Mouse (Mus musculus) layer of hippocampus, adult 11-12 months (tissue): Measurements from ENCODE around the gene Nudt9.
"Not testable (repeated sequence)": the region's sequence is repeated elsewhere in the genome, so short reads cannot be mapped to it uniquely, and the experiment has no call there.

ENCODE experiments used
- DNase-seq: peaks from one replicate; pipeline ENCODE4 v3.0.0; 2022; ENCODE audit warnings: low spot score

Gene Nudt9

DNA sequence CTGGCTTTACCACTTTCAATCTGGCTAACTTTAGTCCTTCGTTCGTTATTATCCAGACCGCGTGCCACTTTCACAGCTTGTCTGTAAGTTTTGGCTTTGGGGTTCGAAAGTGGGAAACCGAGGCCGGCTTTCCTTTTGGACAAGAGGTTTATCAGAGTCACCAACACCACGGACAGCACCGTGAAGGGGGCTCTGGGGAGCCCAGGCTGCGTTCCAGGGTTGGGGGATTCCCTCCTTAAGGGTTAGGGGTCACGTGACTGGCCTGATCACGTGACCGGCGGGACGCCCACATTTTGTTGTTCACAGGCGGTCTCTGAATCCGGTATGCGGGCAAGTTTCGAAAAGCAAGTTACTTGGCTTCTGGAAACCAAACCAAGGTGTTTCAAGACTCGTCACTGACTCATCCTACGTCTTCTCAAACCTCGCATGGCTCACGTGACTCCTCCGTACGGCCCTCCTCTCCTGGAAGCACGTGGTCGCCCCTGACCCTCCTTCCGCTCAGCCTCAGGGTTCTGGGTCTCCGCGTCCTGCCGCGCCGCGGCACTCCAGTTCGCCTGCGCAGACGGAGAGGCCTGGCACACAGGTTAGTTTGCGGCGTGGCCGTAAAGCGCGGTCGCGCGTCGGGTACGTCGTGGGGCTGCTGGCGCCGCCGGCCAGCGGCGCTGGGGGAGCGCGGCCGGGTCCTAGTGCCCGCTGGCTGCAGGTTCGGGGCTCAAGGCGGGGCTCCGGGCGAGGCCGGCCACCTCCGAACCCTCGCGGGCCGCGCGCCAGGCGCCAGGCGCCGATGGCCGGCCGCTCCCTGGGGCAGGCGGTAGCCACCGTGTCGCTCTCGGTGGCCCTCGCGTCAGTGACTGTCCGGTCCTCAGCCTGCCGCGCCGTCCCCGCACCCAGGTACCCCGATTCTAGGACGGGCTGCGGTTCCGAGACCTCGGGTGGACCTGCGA is at the start of gene Nudt9:
TSS of gene Nudt9 (plus strand) at position 51 of the 944 bp plus-strand sequence.
- DNase-seq: peak; percentile 98

DNA sequence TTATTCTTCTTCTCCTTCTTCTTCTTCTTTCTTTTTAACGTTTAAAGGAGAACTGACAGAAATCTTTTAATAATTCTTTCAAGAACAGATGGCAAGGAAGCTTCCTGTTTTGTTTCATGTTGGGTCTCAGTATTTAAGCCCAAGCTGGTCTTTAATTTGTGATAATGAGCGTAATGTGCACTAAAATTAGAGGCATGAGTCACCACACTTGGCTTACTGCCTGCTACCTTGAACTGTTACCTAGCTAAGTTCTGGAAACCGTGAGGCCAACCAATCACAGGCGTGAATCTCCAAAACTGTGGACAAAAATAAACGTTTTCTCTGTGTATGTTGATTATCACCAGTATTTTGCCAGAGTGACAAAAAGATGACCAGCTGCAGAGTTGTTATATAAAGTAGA is 47.4 kb upstream of the Nudt9 start:
- DNase-seq: peak; percentile 26

DNA sequence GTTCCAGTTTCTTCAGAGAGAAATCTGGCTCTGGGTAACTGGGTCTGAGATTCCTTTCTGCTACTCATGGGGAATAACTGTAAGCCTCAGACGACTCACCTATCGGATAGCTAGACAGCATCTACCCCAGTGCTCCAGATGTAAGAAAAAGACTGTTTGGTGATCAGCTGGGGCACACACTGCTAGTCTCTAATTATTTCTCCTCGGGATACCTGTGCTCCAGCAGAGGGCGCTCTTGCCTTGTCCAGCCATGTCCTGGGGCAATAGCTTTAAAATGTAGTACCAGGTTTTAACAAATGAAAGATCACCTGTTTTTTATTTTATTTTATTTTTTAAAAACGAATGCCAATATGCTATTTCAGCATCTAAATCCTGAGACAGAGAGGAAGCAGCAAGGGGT is 46.4 kb upstream of the Nudt9 start:
- peak; percentile 83 for DNase-seq

DNA sequence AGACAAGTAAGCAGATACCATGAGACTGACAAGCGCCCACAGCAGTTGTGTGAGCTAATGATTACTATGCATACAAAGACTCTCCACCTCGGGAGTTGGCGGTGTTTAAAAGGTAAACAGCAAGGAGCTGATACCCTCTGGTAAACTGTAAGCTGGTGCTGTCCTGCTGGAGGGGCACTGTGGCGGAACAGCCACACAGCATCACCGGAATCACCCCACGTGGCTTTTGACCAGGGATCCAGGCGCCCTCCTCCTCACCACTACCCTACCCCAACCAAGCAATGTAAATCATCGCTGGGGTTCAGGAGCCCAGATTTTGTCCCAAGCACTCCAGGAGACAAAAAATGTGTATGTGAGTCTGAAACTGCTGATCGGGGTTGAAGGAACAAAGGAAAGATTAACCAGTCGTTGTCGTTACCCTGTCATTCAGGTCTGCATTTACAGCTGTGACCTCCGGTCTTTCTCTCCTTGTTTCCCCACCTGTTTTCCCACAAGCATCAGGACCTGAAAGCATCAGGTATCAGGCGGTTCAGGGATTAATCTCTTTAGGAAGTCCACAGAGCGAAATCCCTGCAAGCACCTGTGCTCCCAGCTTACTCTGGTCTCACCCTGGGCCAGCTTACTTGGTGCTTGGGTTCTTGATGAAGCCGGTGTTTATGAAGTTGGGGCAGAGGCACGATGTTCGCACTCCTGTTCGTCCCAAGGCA is 43.4 kb upstream of the Nudt9 start:
- no peak for DNase-seq

DNA sequence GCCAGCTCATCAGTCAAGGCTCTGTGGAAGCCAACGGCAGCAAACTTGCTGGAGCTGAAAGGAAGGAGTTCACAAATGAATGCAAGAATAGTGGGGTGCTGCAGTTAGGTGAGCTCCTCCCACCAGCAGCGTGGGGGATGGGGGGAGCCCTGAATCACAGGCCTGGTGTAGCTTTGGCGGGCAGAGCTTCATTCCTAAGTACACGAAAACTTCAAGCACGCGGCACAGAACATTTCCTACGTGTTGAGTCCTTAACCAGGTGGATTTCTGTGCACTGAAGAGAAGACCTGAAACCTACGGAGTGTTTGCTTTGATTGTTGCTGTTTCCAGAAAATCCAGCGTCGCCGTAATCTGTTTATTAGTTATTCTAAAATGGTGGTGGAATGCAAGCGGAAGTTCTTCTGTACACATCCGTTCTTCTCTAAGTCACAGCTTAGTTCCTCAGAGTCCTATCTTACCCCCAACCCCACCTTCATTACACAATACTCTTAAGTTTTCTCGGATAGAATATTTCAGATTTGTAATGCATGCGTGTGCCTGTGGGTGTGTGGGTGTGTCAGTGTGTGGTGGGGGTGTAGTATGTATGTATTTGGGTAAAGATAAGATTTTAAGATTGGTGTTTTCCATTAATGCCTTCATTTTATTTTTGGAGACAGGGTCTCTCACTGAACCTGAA is 42.7 kb upstream of the Nudt9 start:
- DNase-seq: no peak

DNA sequence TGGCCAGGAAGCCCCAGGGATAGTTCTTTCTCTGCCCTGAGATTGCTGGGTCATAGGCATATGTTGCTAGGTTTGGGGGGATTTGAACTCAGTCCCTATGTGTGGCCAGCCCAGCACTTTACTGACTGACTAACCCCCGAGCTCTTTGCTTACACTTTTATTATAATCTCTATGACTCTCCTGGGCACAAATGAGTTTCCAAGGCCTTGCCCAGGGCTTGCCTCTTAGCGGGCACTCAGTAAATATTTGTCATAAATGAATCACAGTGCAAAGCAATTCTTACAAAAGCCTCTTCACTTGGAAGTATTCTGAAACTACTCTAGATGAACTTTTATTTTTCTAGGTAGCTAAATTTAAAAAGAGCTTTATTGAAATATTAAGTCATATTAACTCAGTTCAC is 42.2 kb upstream of the Nudt9 start:
- DNase-seq: no peak

DNA sequence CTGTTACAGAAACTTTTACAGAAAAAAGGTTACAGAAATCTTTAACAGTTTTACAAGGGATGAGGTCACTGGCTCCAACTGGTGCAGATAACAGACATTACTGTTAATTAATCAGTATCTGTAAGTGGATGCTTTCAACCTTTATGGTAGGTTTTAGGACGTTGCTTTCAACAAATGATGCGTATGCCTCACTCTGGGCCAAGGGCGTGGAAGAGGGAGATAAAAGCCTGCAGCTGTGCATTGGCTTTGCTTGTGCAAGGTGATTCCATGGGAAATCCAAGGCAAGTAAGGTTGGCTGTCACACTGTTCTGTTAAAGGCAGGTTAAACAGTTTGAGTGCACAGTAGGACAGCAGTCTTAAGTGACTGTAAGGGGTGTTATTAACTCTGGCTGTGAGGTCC is 39.3 kb upstream of the Nudt9 start:
- DNase-seq: no peak

DNA sequence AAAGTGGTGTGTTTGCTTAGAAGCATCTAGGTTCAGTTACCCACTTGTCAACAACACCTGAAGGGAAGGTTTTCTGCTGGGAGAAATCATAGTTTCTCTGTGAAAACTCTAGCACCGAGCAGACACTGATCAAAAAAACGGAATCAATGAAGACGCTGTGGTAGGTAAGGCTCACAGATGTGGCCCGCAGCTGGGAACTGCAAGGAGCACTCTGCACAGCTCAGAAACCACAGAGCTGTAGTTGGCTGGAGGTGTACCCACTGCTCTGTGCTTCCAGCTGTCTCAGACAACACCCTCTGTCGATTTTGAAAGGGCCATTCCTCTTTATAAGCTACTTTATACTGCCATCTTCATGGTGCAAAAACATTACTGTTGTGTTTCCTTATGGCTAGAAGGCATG is 38.3 kb upstream of the Nudt9 start:
- no peak for DNase-seq

DNA sequence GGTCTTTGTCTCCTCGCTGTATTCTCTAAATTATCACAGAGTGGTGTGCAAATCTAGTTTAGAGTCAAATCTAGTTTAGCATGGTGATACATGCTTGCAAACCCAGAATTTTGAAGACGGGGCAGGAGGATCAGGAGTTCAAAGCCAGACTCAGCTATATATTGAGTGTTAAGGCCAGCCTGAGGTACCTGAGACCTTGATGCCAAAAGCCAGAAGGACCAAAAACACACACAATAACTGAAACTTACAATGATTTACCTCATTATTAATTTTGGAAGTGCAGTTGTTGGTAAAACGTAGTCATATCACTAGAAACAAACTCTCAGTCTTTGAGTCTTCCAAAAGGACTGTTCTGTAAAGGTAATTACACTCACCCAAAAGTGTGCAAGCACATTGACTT is 36.7 kb upstream of the Nudt9 start:
- DNase-seq: no peak

DNA sequence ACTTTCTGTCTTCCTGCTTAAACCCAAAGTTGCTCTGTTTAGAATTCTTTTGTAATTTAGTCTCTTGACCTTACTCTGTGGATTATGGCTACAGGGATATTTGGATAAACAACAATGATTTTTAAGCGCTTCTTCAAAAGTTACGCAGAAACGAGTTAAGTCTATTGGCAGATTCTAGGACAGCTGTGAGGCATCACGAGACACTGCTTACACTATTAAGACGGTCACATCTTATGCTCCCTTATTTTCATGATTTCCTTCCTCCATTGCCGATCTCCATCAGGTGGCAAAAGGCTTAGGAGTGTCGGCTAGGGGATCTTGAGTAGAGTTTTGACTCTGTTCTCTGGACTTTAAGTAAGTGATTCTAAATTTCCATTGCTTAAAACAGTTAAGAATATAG is 35.8 kb upstream of the Nudt9 start:
- no peak for DNase-seq

DNA sequence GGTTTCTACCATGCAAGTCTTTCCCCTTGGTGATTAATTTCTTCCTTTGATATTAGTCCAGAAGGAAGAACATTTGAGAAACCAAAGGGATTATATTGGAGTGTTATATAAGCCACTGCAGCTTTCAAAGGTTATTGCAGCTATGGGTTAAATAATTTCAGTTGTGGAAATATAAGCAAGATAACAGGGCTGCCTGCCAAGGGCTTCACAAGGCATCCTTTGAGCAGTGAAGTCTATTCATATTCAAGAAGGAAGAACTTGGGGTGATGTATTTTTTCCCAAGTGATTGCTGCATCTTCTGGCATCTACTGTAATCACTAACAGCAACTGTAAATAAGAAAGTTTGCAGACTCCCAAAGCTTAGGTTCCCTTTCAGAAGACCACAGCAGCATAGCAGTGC is 34.7 kb upstream of the Nudt9 start:
- DNase-seq: no peak

DNA sequence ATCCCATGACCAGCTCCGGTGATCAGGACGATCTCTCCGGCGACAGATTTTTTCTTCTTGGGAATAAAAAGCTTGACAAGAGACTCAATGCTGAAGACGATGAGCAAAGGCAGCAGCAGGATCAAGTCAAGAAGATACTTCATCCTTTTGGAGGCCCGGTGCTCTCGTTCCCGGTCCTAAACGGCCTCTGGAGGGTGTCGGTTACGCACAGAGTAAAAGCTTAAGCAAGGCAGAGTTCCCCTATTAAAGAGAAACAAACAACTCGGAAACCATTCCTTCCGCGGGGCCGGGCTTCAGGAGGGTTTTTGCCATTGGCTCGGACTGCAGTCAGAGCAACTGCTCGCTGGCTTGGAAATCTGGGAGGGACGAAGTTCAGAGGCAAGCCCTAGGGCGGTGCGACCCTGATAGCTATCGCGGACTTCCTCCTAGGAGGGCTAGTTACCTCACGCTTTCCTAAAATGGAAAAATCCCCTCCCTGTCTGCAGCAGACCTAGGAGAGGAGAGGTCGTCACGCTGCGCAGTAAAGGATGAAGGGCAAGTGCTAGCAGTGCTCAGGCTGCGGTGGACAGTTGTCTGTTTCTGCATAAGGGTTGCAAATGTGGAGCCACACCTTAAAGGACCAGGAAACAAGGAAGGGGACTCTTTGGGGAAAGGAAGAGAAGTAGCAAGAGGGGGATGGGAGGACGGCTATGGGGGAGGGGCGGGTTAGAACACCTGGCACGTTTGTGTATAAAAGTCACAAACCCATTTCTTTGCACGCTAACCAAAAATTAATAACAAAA is 24.3 kb upstream of the Nudt9 start, which contains the start of gene Hsd17b11:
TSS of gene Hsd17b11 (minus strand) at position 323 of the 782 bp plus-strand sequence.
- peak; percentile 77 for DNase-seq

DNA sequence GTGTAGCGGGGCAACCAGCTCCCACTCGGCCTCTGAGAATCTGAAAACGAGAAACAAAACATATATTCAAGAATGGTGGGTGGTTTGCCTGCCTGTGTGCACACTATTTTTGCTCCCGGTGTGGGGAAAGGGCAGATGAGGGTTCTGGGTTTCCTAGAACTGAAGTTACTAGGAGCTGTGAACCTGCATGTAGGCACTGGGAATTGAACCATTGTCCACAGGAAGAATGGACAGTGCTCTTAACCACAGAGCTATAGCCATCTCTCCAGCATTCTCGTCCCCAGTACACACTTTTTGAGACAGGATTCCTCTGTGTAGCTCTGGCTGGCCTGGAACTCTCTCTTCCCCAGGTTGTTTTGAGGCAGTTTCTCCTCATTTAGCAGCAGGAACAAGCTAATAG is 23.5 kb upstream of the Nudt9 start:
- no peak for DNase-seq

DNA sequence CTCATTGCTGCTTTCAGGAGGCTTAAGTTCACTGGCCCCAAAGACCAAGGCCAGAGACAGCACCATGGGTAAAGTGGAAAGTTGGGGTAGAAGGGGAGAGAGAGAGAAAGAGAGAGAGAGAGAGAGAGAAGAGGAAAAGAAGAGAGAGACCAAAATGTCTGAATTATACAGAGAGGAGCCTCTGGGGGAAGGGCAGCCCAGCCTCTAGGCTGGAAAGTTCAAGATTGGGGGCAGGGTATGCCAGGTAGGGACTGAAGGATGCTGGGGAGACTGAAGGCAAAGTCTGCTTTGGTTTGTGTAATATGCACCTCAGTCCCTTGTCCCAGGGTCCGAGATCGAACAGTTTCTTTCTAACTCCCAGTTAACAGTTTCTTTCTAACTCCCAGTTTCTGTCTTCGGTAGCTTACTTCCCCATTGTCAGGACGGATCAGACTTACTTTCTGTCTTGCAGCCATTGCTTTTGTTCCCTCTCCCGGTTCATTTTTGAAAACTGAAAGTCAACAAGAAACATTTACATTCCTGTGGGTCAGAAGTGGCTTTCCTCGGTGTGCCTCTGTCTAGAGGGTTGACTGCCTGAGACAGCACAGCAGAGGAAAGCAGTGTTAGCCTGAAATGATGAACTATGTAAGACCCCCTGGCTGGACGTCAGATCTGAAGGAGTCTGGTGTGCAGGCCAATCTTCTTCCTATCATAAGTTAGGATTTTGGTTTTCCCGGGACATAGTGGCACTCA is 22.7 kb upstream of the Nudt9 start:
- DNase-seq: no peak

DNA sequence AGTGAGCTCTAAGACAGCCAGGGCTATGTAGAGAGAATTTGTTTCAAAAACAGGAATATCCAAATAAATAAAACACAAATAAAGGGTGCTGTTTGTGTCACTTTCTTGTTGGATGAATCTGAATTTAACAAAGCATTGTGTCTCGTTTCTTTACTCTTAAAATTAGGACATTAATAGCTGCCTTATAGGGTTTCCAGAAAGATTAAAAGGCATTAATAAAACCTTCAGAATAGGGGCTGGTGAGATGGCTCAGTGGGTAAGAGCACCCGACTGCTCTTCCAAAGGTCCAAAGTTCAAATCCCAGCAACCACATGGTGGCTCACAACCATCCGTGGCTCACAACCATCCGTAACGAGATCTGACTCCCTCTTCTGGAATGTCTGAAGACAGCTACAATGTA is 21.9 kb upstream of the Nudt9 start:
- not testable (repeated sequence) for DNase-seq

DNA sequence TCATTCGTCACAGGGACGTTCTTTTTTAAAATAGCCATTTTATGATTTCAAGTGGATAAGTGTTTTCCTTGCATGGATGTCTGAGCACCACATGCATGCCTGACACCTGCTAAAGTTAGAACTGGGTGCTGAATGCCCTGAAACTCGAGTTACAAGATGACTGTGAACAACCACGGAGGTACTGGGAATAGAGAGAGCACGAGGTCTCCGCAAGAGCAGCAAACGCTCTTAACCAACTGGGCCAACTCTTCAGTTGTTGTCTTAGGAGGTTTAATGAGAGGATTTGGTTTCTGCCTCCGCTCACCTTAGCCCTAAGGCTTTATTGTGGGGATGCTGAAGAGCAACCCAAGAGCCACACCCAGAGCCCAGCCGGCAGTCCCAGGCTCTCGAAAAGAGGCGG is 21.3 kb upstream of the Nudt9 start:
- no peak for DNase-seq

DNA sequence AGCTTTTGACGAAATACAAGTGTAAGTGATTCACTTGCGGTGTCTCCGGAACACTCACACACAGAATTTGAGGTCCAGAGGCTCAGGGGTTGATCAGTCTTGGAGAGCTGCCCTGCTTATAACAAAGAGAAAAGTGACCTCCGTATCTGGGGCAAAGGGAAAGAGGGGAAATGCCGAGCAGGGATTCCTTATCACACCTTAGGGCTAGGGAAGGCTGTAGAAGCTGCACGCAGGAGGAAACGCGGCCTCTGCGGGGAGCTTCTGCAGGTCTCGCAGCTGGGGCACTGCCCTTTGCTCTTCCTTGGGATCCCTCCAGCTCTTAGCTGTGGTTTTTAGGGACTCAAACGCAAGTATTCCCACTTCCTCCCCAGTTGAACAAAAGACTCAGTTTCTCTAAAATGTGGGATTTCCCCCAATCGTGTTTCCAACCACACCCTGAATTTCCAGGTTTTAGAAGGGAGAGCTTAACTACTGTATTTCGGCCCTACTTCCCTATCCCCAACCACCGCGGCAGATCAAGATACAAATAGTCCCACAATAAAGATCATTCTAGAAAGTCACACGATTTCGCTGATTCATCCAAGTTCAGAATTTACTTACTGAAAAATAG is 20.8 kb upstream of the Nudt9 start:
- DNase-seq: no peak

DNA sequence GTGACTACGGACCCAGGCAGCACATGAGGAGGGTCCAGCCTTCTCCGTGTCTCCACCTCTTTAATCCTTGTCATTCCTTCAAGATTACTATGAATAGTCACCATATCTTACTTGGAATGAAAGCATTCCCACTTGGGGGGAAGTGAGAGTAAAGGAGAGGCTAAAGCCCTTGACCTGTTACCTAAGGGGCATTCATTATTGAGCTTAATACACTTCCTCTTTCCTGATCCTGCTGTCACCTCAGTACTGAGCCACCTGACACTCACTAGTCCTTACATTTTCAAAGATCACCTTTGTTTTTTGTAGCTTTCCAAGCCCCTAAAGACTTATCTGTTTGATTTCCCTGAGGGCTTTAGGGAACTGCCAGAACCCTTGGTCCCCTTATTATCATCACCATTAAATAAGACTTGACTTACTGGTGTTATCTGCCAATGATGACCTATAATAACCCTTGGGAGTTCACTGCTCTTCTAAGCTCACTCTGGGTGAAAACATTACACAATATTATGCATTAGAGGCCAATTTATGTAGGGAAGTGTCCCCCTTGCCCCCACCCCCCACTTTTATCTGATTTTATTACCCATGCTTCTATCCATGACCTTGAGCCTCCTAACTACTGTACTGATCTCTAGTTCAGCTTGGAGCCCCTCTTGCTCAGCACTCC is 13.5 kb upstream of the Nudt9 start:
- DNase-seq: no peak

DNA sequence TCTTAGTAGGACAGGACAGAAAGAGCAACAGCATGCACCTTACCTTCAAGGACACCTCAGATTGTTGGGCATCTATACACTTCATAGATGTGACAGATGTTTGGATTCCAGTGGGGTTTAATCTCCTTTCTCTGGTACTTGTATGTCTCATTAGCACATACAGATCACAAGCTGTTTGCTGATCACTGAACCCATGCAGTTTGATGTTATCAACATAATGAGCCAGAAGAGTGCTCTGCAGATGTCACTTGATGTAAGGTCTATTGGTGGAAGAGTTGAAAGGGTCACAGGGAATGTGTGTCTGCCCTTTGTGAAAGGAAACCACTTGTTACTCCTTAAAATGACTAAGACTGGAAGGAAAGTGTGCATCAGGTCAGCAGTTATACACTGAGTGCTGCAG is 11.0 kb upstream of the Nudt9 start:
- DNase-seq: no peak

DNA sequence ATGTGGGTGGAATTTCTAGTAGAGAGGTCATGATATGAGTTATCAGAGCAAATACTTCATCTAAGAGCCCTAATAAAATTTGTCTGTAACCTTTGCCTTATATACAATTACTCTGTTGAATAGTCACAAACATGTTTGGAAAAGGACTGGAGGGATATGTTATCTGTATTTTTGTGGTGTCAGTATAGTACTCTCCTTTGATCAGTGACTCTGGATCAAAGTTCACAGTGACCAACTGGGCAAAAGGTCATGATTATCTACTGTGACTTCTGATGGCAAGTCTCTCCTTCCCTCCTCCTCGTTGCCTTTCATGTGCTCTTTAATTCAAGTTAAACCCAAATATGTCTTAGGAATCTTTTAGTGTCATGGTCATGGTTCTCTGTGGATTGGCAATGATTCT is 10.3 kb upstream of the Nudt9 start:
- DNase-seq: no peak
